ENCODE assay signal across 20 mouse cellular contexts in the genomic region with DNA sequence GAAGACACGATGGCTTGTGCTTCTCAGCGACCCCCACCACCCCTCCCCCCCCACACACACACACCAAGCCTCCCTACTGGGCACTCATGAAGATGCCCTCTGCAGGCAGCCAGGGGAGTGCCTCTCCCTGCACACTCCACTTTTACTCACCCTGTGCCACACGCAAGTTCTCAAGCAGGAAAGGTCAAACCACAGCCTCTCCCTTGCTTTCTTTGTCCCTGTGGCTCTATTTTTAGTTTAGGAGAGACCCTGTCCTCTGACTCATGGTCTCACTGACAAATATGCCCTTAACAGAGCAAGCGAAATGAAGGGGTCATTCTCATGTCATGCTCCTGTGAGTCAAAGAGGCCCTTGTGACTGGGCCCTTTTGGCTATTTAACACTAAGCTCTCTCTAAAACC. TPM values are rescaled to one million over a fixed set of nuclear protein-coding genes. Genes with fewer than 3 reads are reported as not detected.
A peak's percentile ranks its signal among the peaks of the same experiment; 100 is the strongest.
DNase-seq lines count a peak whose midpoint lies in the region; ATAC-seq and TF ChIP-seq lines count a peak whose summit lies in the region.
"Had no signal": no experiment of that assay in that cellular context is flagged by ENCODE, and none has a peak within 500 bp of the region (broad histone marks: within the 10 kb centered on the region; RNA-seq: fewer than 3 reads in every experiment).

No protein-coding gene starts in this region.

- intact Hi-C loops in heart, postnatal 25 days (cut with DNase I) = no loop called here
- intact Hi-C loops in left cerebral cortex, postnatal 25 days (cut with DNase I) = no loop called here

- no peak overlapping the region for H3K4me2 ChIP-seq in heart, postnatal 0 days (ENCODE audit: low read depth, low read length)
- H3K4me2 ChIP-seq: embryonic facial prominence, embryonic 15.5 days; forebrain, embryonic 13.5 days; liver, embryonic 15.5 days; stomach, embryonic 15.5 days had no signal

- H3K36me3 ChIP-seq in heart, postnatal 0 days (replicated peaks; ENCODE audit: control insufficient read depth, insufficient read depth, low read length) = no peaks in the 10 kb centered on the region
- H3K36me3 ChIP-seq: embryonic facial prominence, embryonic 15.5 days; hindbrain, embryonic 10.5 days; liver, embryonic 15.5 days; stomach, embryonic 15.5 days had no signal

- no peak overlapping the region for H3K27ac ChIP-seq in heart, postnatal 0 days (ENCODE audit: low read depth)
- H3K27ac ChIP-seq: embryonic facial prominence, embryonic 15.5 days; forebrain, embryonic 13.5 days; hindbrain, embryonic 10.5 days; liver, embryonic 15.5 days; stomach, embryonic 15.5 days had no signal

- TF ChIP-seq CTCF in heart, postnatal 0 days (IDR thresholded peaks at IDR 0.05; ENCODE audit: low read depth) = no peak

- TF ChIP-seq EP300 in heart, postnatal 0 days (IDR thresholded peaks at IDR 0.05; ENCODE audit: low read depth) = no peak

- peak; percentile 36; the same call in 1 of the 2 replicates for ATAC-seq in heart, postnatal 0 days (ENCODE audit: insufficient read depth, low read depth)
- ATAC-seq: forebrain, embryonic 13.5 days; midbrain, embryonic 16.5 days had no signal

- WGBS in heart, postnatal 0 days = 24% methylated on average over 4 of the region's 4 CpGs

- no peak overlapping the region for H3K9ac ChIP-seq in heart, postnatal 0 days (replicated peaks; ENCODE audit: low read depth, low read length)
- H3K9ac ChIP-seq: embryonic facial prominence, embryonic 15.5 days; forebrain, embryonic 13.5 days; liver, embryonic 15.5 days; stomach, embryonic 15.5 days had no signal

- DNase-seq in adrenal gland, adult 8-10 months = peak; percentile 39
- DNase-seq in adrenal gland, postnatal 4 days (ENCODE audit: low spot score in 2 of 2) = no peak
- peak; percentile 12 for DNase-seq in heart, postnatal 0 days (ENCODE audit: low spot score)
- no peak for DNase-seq in heart, postnatal 25 days (ENCODE audit: low spot score)
- peak; percentile 34 for DNase-seq in adrenal gland, postnatal 25 days
- no peak for DNase-seq in left cerebral cortex, postnatal 25 days (ENCODE audit: low spot score in 2 of 2)
- DNase-seq in right cerebral cortex, postnatal 25 days = no peak
- DNase-seq: cerebellum, postnatal 10 days; kidney, adult 2 months; kidney, postnatal 36 days; lung, postnatal 10 days; right cerebral cortex, adult 18-20 months; thymus, postnatal 25 days had no signal

- H3K9me3 ChIP-seq in heart, postnatal 0 days (replicated peaks; ENCODE audit: control insufficient read depth, low read length) = no peaks in the 10 kb centered on the region
- H3K9me3 ChIP-seq: embryonic facial prominence, embryonic 15.5 days; forebrain, embryonic 13.5 days; hindbrain, embryonic 10.5 days; liver, embryonic 15.5 days; stomach, embryonic 15.5 days had no signal

- no peaks in the 10 kb centered on the region for H3K27me3 ChIP-seq in heart, postnatal 0 days (ENCODE audit: control insufficient read depth, insufficient read depth, low read length)
- H3K27me3 ChIP-seq: embryonic facial prominence, embryonic 15.5 days; forebrain, embryonic 13.5 days; liver, embryonic 15.5 days; stomach, embryonic 15.5 days had no signal

- no peak overlapping the region for H3K4me3 ChIP-seq in heart, postnatal 0 days (ENCODE audit: low read depth, low read length)
- H3K4me3 ChIP-seq: embryonic facial prominence, embryonic 15.5 days; forebrain, embryonic 13.5 days; hindbrain, embryonic 10.5 days; liver, embryonic 15.5 days; stomach, embryonic 15.5 days had no signal

- H3K4me1 ChIP-seq in heart, postnatal 0 days (ENCODE audit: control insufficient read depth, insufficient read depth) = no peaks in the 10 kb centered on the region
- H3K4me1 ChIP-seq: embryonic facial prominence, embryonic 15.5 days; forebrain, embryonic 13.5 days; liver, embryonic 15.5 days; stomach, embryonic 15.5 days had no signal

RNA-seq across cellular contexts. Expression of a gene that starts 50.3 kb away (rescaled TPM):
- total RNA-seq in adrenal gland, adult 8-10 months (2022) = 1 to 10 TPM; 2.4 to 4.1 (median 3.4) TPM
- 1 to 10 TPM; 6.3 to 6.8 TPM for total RNA-seq in adrenal gland, postnatal 4 days (2021)
- total RNA-seq in heart, postnatal 0 days (2014; rRNA removed; ENCODE audit: low replicate concordance) = 25.0 and 27.6 TPM in 2 replicates
- polyA plus RNA-seq in heart, postnatal 0 days (2015; fragmentation: Nextera tagmentation; extraction: Ambion mirVana) = 9.0 and 9.2 TPM in 2 replicates
- 10 to 100 TPM; 13.4 to 16.7 TPM for total RNA-seq in heart, postnatal 25 days (2021)
- total RNA-seq in adrenal gland, postnatal 25 days (2021) = 1.7 and 3.5 TPM in 2 replicates
- total RNA-seq in left cerebral cortex, postnatal 25 days (2021) = 1 to 10 TPM; 3.2 to 7.8 TPM
- total RNA-seq: megakaryocyte, adult 5-6 weeks had no signal

Comparison
In these comparisons a context has a peak if more than half of its experiments do, and no peak if none do; other contexts are left out.
1. DNase-seq: peak in adrenal gland, adult 8-10 months (single experiment), heart, postnatal 0 days (single experiment) and adrenal gland, postnatal 25 days (single experiment); none in adrenal gland, postnatal 4 days (0 of 2), heart, postnatal 25 days (single experiment), left cerebral cortex, postnatal 25 days (0 of 2) and right cerebral cortex, postnatal 25 days (single experiment).